Mouse (Mus musculus): ENCODE results near the gene Ubxn11. TPM values are rescaled to one million over a fixed set of nuclear protein-coding genes. Genes with fewer than 3 reads are reported as not detected.
A peak's percentile ranks its signal among the peaks of the same experiment; 100 is the strongest.

Gene Ubxn11
- polyA plus RNA-seq, 1 experiment: 45.4 TPM

DNA sequence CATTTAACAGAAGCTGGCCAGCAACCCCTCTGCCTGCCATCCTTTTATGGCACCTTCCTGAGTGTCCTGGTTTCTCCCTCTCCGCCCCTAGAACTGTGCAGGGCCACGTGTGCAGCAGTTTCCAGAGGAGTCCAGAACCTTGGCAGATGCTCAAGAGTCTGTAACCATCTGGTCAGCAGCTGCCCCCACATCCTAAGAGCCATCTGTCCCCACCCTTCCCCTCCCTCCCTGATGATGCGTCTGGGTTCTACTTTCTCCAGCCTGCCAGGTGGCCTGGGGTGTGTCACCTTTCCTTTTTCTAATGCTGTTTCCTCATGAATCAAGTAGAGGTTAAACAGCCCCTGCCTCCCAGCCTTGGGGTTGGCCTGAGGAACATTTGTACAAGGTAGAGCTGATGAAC lies 19.9 kb downstream of the Ubxn11 start:
- Histone ChIP-seq H3K27ac (ENCODE audit: insufficient read depth, low read length) (no peak overlapping the region), H3K4me1 (ENCODE audit: control insufficient read depth, insufficient read depth, low read length) (peaks cover 2% of the 10 kb centered on the region; the same call in 1 of the 2 replicates), H3K4me3 (ENCODE audit: insufficient read depth, low read length) (no peak overlapping the region)
- TF ChIP-seq CTCF (IDR thresholded peaks at IDR 0.05; ENCODE audit: extremely low read depth, insufficient read depth, low read length) (no peak), POLR2A (IDR thresholded peaks at IDR 0.05; ENCODE audit: extremely low read depth, insufficient read depth, low read length) (no peak)

DNA sequence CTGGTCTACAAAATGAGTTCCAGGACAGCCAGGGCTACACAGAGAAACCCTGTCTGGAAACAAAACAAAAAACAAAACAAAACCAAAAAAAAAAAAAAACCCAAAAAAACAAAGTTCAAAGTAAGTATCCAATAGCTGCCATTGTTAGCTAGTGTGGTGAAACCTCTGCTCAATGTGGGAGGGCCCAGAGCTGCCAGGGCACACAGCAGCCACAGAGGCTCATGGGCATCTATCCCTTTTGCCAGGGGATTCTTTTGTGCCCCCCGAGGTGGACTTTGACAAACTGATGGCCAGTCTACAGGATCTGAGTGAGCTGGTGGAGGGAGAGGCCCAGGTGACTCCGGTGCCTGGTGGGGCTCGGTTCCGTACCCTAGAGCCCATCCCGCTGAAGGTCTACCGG lies 20.8 kb downstream of the Ubxn11 start:
- no peak overlapping the region for H3K27ac ChIP-seq (ENCODE audit: insufficient read depth, low read length)
- H3K4me1 ChIP-seq (ENCODE audit: control insufficient read depth, insufficient read depth, low read length): peaks cover 4% of the 10 kb centered on the region; the same call in 1 of the 2 replicates
- TF ChIP-seq POLR2A (IDR thresholded peaks at IDR 0.05; ENCODE audit: extremely low read depth, insufficient read depth, low read length) (no peak), CTCF (IDR thresholded peaks at IDR 0.05; ENCODE audit: extremely low read depth, insufficient read depth, low read length) (no peak)
- H3K4me3 ChIP-seq (ENCODE audit: insufficient read depth, low read length): no peak overlapping the region

DNA sequence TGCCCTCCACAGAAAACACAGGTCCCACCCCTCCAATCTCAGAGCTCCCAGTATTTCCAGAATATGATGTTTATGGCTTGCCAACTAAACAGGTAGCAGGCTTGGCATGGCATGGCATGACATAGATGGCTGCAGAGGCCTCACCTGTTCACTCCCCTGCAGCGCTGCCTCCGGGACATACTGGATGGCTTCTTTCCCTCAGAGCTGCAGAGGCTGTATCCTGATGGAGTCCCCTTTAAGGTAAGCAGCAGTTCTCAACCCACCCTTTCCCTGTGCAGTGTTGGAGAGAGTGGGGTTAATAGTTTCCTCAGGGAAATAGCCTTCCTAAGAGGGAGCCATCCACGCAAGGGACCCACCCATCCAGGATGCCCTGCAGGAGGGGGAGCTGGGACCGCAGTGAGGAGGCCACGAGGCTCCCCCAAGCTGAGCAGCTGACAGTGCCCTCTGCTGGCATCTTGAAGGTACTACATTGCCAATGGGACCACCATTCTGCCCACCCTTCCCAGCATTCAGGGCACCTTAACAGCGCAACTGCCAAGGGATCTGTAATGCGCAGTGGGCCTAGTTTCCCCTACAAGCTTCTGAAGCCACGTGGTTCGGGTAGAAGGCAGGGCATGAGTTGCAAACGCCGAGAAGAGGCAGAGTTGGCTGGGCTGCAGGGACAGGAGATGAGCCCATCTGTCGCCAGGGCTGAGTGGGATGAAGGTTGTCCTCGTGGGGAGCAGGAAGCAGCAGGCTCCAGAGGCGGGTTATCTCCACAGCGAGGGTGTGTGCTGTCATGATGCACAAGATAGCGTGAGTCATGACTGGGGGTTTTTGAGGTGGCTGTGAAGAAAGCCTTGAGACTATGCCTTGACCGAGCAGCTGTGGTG lies 21.5 kb downstream of the Ubxn11 start:
- TF ChIP-seq CTCF (IDR thresholded peaks at IDR 0.05; ENCODE audit: extremely low read depth, insufficient read depth, low read length) (peak; percentile 80), POLR2A (IDR thresholded peaks at IDR 0.05; ENCODE audit: extremely low read depth, insufficient read depth, low read length) (peak; percentile 14; the same call in 1 of the 2 replicates)
- Histone ChIP-seq H3K4me3 (ENCODE audit: insufficient read depth, low read length) (no peak overlapping the region), H3K27ac (ENCODE audit: insufficient read depth, low read length) (0 out of 2 replicates have a peak overlapping the region, but pooled peaks have one; percentile 2), H3K4me1 (ENCODE audit: control insufficient read depth, insufficient read depth, low read length) (peaks cover 4% of the 10 kb centered on the region; the same call in 1 of the 2 replicates)

DNA sequence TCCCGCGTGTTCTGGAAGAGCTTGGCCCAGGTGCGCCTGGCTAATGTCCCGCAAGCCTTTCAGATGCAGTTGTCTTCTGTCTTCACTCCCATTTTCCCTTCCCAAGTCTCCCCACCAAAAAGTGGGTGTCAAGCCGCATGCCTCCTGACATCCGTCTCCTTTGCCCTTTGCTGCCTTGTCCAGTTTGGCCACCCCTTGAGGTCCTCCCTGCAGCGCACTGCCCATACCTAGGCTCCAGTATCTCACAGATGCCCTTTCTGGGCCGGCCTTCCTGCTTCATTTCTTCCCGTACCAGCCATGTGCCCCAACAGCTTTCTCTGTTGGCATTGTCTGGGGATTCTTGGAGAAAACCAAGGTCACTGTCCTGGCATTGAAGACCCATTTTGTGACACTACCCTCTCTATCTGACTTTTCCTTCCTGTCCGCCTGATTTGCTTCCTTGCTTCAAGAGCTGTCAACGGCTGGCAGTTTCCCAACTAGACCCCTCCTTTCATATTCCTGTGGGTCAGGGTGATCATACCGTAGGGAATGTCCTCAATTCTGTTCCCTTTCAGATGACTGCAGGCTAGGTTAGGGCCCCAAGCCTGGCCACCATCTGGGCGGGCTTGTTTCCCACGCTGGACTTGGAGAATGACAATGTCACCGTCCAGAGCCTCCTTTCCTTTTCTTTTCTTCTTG lies 23.2 kb downstream of the Ubxn11 start:
- 0 out of 2 replicates have a peak, but pooled peaks have one; percentile 18 for TF ChIP-seq POLR2A (IDR thresholded peaks at IDR 0.05; ENCODE audit: extremely low read depth, insufficient read depth, low read length)
- TF ChIP-seq CTCF (IDR thresholded peaks at IDR 0.05; ENCODE audit: extremely low read depth, insufficient read depth, low read length): no peak
- H3K4me1 ChIP-seq (ENCODE audit: control insufficient read depth, insufficient read depth, low read length): peaks cover 4% of the 10 kb centered on the region; the same call in 1 of the 2 replicates
- H3K27ac ChIP-seq (ENCODE audit: insufficient read depth, low read length): no peak overlapping the region
- no peak overlapping the region for H3K4me3 ChIP-seq (ENCODE audit: insufficient read depth, low read length)

DNA sequence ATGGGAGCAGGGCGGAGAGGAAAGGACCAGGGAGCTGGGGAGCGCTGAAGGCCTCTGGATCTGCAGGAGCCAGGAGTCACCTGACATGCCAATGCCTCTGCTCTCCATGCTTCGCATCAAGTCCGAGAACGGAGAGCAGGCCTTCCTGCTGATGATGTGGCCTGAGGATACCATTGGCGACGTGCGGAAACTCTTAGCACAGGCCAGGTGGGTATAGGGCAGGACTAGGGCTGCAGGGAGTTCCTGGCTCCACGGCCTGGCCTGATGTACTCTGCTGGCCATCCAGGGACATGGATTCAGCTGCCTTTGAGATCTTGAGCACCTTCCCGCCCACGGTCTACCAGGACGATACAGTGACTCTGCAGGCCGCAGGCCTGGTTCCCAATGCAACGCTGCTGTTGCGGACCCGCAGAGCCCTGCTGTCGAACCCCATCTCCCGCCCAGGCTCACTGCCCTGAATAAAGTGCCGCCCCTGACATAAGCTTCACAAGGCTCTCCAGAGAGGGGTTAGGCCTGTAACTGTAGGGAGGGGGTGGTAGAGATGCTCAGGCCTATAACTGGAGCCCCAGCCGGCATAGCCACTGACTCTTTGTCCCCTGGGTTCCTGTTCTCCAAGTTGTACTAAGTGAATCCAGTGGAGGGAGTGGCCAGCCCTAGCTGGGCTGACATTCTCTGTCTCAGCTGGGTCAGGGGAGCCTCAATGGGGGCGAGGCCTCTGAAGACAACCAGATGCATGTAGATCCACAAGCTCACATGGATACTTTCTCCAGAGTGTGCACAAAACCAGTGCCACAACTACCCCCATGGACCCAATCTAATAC lies 24.1 kb downstream of the Ubxn11 start:
- Histone ChIP-seq H3K27ac (ENCODE audit: insufficient read depth, low read length) (peak overlapping the region; percentile 25), H3K4me3 (ENCODE audit: insufficient read depth, low read length) (no peak overlapping the region; the same call in 1 of the 2 replicates), H3K4me1 (ENCODE audit: control insufficient read depth, insufficient read depth, low read length) (peaks cover 4% of the 10 kb centered on the region; the same call in 1 of the 2 replicates)
- TF ChIP-seq CTCF (IDR thresholded peaks at IDR 0.05; ENCODE audit: extremely low read depth, insufficient read depth, low read length): no peak
- peak; percentile 23; the same call in 1 of the 2 replicates for TF ChIP-seq POLR2A (IDR thresholded peaks at IDR 0.05; ENCODE audit: extremely low read depth, insufficient read depth, low read length)

DNA sequence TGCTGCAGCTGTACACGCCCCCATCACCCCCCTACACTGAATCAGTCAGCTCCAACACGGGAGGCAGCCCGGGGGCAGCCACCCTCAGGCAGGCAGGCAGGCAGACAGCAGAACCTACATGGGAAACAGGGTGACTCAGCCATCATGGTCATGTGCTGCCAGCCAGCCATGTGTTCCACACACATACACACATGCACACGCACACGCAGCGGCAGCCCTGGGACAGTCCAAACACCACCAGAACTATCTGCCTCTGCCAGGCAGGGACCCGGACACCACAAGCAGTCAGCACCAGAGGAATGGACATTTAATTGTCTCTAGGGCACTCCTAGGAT lies 24.7 kb downstream of the Ubxn11 start:
- H3K27ac ChIP-seq (ENCODE audit: insufficient read depth, low read length): peak overlapping the region; percentile 86
- H3K4me3 ChIP-seq (ENCODE audit: insufficient read depth, low read length): peak overlapping the region; percentile 80; the same call in 1 of the 2 replicates
- H3K4me1 ChIP-seq (ENCODE audit: control insufficient read depth, insufficient read depth, low read length): peaks cover 4% of the 10 kb centered on the region; the same call in 1 of the 2 replicates
- TF ChIP-seq POLR2A (IDR thresholded peaks at IDR 0.05; ENCODE audit: extremely low read depth, insufficient read depth, low read length): 0 out of 2 replicates have a peak, but pooled peaks have one; percentile 16
- no peak for TF ChIP-seq CTCF (IDR thresholded peaks at IDR 0.05; ENCODE audit: extremely low read depth, insufficient read depth, low read length)

DNA sequence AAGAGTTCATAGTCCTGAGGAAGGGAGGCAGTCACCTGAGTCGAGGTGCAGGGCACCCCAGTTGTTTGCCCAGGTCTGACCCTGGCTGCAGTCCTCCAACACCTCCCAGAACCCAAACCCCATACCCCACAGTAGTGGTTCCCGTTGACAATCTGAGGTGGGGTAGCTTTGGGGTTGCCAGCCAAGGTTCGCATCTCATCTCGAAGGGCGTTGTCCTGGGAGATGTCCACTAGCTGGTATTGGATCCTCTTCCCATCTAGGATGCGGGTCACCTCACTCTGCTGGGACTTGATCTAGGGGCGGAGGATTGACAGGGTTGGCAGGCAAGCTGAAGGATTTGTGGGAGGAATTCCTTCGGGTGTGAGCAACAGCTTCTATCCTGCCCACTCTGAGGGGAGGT lies 25.4 kb downstream of the Ubxn11 start:
- Histone ChIP-seq H3K4me1 (ENCODE audit: control insufficient read depth, insufficient read depth, low read length) (peaks cover 4% of the 10 kb centered on the region; the same call in 1 of the 2 replicates), H3K27ac (ENCODE audit: insufficient read depth, low read length) (peak overlapping the region; percentile 86), H3K4me3 (ENCODE audit: insufficient read depth, low read length) (peak overlapping the region; percentile 80)
- TF ChIP-seq CTCF (IDR thresholded peaks at IDR 0.05; ENCODE audit: extremely low read depth, insufficient read depth, low read length) (no peak), POLR2A (IDR thresholded peaks at IDR 0.05; ENCODE audit: extremely low read depth, insufficient read depth, low read length) (no peak)

DNA sequence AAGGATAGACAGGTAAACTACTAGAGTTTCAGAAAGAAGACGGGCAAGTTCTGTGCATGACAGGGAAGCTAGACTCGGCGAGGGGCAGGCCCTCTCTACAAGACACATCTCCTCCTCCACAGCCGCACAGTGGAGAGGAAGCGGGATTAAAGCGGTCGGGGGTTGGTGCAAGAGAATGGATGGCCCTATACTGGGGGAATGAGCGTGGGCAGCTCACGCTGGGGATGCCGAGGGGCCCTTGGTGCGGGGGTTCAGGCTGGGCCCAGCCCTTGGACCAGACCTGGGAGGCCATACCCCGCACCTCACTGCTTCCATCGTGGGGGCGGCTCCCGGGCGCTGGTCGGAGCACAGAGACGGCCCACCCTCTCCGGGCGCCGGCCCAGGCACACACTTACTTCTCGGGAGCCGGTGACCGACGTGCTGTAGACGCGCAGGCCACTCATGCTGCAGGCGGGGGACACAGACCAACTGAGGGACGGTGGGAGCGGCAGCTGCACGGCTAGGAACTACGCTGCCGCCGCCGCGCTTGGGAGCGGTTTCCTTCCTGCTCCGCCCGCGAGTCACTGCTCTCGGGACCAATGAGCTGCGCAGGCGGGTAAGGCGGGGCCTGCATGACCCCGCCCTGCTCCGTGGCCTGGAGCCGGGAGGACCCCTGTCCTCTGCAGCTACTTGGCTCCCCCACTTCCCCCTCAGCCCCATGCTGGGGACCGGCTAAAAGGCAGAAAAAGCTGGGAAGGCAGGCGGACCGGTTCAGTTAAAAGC lies 26.0 kb downstream of the Ubxn11 start, which contains the start of gene Sh3bgrl3:
TSS of gene Sh3bgrl3 (minus strand) at position 569 of the 762 bp plus-strand sequence.
- no peak for TF ChIP-seq CTCF (IDR thresholded peaks at IDR 0.05; ENCODE audit: extremely low read depth, insufficient read depth, low read length)
- peak; percentile 93 for TF ChIP-seq POLR2A (IDR thresholded peaks at IDR 0.05; ENCODE audit: extremely low read depth, insufficient read depth, low read length)
- Histone ChIP-seq H3K4me1 (ENCODE audit: control insufficient read depth, insufficient read depth, low read length) (peaks cover 4% of the 10 kb centered on the region; the same call in 1 of the 2 replicates), H3K4me3 (ENCODE audit: insufficient read depth, low read length) (peak within 1 kb of the TSS; percentile 80), H3K27ac (ENCODE audit: insufficient read depth, low read length) (peak within 1 kb of the TSS; percentile 86)

Data from cortical plate, adult 2 months (tissue).